Mouse (Mus musculus) adrenal gland, postnatal 0 days (tissue): ENCODE data around the gene Cldn5. TPM values are rescaled to one million over a fixed set of nuclear protein-coding genes. Genes with fewer than 3 reads are reported as not detected.

Experiments
- polyA plus RNA-seq: library from polyadenylated mRNA; unstranded; fragments of >200 nt; fragmentation: Nextera tagmentation; extraction: Ambion mirVana; gene quantifications from 2 replicates; pipeline ENCODE4 v1.2.1, GENCODE M21; 2015

The Cldn5 gene
- 33.1 and 57.5 TPM in 2 replicates for polyA plus RNA-seq

DNA sequence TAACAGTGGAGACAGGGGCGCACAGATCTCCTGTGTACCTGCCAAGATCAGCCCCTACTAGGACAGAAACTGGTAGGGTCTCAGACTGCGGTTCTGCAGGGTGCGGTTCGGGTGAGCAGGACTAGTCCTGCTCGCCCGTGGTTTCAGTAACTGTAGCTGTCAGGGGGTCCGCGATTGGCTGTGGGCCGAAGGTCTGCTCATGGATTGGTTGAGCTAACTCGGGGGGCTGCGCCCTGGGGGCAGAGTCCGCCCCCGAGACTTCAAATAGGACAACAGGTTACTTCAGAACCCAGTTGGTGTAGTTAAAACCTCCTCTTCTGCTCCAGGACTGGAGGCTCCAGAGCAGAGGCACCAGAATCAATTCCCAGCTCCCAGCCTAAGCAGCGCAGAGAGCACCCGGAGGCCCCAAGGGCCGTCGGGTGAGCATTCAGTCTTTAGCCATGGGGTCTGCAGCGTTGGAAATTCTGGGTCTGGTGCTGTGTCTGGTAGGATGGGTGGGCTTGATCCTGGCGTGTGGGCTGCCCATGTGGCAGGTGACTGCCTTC lies at the start of gene Cldn5:
Gene Cldn5, plus strand, starts transcription at position 292 of the 545 bp plus-strand sequence.

DNA sequence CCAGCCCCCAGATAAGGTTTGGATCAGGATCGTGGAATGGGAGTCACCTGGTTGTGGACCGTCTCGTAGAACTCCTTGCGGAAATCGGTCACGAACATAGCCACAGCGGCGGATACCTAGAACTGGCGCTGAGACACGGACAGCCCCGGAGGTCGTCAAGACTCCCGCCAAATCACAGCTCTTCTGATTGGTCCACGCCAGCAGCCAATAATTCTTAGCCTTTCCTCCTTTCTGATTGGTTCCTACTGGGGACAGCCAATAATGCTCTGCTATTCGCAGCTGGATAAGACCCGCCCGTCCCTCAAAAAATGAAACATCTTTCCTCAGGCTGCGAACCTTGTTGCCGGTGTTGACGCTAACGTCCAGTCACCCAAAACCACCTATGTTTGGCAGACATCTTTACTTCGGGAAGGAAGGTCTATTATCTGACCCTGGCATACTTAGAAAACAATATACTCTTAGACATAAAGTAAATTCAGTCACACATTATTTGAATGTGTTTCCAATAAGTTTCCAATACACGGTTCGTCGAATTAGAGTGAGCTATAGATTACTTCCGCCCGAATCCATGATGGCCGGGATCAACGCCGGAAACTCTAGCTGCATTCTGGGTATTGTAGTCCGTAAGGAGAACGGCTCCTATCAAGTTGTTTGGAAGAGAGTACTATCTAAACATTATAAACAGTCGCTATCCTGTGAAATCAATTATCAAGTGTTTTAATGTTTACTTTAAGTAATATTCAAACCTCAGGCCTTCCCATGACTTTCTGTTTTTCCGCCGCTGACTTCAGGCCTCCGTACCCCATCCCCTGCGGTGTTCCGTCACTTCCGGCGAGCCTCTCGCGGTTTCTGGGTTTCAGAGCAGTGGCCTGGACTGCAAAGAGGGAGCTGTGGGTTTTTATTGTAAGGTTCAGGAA lies 35.1 kb downstream of the Cldn5 start, which contains the start of the genes Ufd1 and Cdc45:
Gene Ufd1, plus strand, starts transcription at position 312 of the 917 bp plus-strand sequence.
Gene Cdc45, minus strand, starts transcription at position 520 of the 917 bp plus-strand sequence.

Other genes starting within 250 kb of the Cldn5 start
- gene Tbx1, start 186.2 kb upstream of the Cldn5 start, polyA plus RNA-seq = 0.11 TPM in 1 of 2 replicates, not detected in the other
- 2.4 and 5.6 TPM in 2 replicates for gene Gp1bb, start 154.4 kb upstream of the Cldn5 start, polyA plus RNA-seq
- gene Gm49601, start 150.4 kb upstream of the Cldn5 start, polyA plus RNA-seq = 1.7 and 2.3 TPM in 2 replicates
- gene Sept5, start 146.9 kb upstream of the Cldn5 start, polyA plus RNA-seq = 15.3 and 32.9 TPM in 2 replicates
- gene Ufd1, start 34.9 kb downstream of the Cldn5 start, polyA plus RNA-seq = 82.4 and 111 TPM in 2 replicates
- 10.7 and 17.4 TPM in 2 replicates for gene Cdc45, start 35.1 kb downstream of the Cldn5 start, polyA plus RNA-seq
- gene 2510002D24Rik, start 59.7 kb downstream of the Cldn5 start, polyA plus RNA-seq = 32.3 and 35.4 TPM in 2 replicates
- not detected in 2 replicates for gene Gm28539, start 59.7 kb downstream of the Cldn5 start, polyA plus RNA-seq
- gene Mrpl40, start 100.0 kb downstream of the Cldn5 start, polyA plus RNA-seq = 95.5 and 104 TPM in 2 replicates
- 4.4 and 6.9 TPM in 2 replicates for gene Hira, start 100.2 kb downstream of the Cldn5 start, polyA plus RNA-seq